Mouse (Mus musculus) layer of hippocampus, postnatal 25 days (tissue): ENCODE measurements at regions not wholly inside any gene's neighbourhood (a gene's known extent, or its start where the extent isn't known, plus 50 kb on each side); places are given as distances from the start of the nearest gene placed in this dataset.
A peak's percentile ranks its signal among the peaks of the same experiment; 100 is the strongest.

Source experiments
- DNase-seq, 2 experiments: peaks; one replicate each; pipeline ENCODE4 v3.0.0; 2022; ENCODE audit warnings: mixed read lengths in 2 of 2, low spot score in 1 of 2; ENCODE audit errors: extremely low spot score in 1 of 2

DNA sequence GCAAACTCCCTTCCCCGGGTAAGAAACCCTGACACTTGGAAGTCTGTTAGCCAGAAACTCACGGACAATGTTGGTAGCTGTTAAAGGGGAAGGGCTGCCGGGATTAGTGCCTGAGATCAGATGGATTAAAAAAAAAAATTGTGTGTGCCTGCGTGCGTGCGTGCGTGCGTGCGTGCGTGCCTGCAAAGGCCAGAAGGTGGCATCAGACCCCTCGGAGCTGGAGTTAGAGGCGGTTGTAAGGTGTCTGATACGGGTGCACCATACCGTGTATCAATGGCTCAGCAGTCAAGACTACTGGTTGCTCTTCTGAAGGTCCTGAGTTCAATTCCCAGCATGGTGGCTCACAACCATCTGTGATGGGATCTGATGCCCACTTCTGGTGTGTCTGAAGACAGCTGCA, 59.0 kb upstream of the Ccdc167 start:
- DNase-seq: no peak

DNA sequence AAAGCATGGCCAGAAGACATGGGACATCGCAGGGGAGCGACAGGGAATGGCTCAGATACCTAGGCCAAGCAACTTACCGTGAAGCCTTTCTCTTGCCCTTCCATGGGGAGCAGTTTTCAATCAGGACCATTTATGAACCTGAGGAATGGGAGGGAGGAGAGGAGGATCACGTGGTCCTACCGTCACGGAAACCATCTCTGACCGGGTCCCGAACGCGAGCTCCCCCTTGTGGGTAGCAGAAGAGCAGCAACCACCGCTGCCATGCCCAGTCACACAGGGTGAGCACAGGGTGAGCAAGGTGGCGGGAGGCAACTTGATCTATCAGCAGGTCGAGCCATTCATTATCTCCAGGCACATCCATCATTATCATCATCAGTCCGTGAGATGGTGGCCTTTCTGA, 56.5 kb upstream of the Ccdc167 start:
- DNase-seq: peak in 1 of 2 experiments; percentile 53

DNA sequence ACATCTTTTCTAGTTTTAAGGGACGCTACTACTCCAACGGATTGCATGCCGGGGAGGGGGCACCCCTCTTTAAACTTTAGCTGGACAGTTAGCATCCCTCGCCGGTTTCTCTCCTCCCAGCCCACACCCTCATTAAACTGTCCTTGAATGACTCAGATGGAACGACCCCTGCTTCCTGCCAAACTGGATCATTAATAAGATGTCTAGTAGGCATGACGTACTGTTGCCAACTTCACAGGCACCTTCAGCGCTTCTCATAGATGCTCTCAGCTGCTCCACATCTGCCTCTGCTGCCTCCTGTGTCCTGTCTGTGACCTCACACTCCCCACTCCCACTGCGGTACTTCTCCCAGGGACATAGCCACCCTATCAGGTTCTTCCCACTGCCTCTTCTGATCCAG, 54.1 kb upstream of the Ccdc167 start:
- DNase-seq: no peak

DNA sequence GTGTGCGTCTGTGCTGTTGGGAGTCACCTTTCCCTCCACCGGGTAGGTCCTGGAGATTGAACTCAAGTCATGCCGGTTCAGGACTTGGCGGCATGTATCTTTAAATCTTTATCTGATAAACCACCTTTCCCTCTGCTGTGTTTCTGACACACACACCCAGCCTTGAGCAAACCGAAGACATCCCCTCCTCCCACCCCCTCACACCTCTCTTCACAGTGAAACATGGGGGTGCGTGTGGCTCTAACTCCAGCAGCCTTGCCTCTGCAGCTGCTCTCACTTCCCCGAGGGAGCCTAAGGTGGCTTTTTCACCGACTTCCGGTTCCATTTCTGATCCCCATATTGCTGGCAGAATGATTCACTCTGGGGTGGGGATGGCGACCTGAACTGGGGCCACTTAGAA, 52.8 kb upstream of the Ccdc167 start:
- no peak for DNase-seq

DNA sequence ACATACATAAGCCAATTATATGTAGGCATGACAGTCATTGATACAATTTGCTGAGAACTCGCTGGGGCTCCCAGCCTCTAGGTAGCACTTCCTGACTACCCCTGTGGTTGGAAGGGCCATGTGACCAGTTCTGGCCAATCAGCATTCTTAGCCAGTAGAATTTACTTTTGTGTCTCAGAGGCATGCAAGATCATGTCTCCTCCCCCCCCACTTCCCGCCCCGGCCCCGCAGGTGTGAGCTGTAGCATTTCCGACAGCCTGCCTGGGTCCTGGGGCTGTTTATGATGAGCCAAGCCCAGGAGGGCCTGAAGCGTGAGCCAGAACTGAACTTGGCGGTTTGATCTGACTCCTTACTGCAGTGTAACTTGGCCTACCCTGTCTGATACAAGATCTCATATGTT, 52.3 kb upstream of the Ccdc167 start:
- no peak for DNase-seq

DNA sequence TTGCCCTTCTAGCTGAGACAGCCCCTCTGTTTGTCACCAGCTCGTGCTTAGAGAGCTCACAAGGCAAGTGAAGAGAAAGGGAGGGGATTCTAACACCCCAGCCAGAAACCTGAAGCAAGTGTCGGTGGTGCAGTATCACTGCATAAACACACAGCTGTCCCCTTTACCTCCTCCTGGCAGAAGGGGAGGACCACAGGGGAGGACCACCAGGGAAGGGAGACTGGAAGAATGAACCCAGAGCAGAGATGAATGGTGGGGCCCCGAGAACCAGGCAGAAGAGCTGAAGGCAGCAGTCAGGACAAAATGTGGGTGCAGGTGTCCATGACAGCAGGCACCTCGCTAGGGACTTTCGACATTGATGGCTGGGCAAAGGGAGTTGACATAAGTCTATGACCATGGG, 51.8 kb upstream of the Ccdc167 start:
- DNase-seq: no peak
